In the genomic region with DNA sequence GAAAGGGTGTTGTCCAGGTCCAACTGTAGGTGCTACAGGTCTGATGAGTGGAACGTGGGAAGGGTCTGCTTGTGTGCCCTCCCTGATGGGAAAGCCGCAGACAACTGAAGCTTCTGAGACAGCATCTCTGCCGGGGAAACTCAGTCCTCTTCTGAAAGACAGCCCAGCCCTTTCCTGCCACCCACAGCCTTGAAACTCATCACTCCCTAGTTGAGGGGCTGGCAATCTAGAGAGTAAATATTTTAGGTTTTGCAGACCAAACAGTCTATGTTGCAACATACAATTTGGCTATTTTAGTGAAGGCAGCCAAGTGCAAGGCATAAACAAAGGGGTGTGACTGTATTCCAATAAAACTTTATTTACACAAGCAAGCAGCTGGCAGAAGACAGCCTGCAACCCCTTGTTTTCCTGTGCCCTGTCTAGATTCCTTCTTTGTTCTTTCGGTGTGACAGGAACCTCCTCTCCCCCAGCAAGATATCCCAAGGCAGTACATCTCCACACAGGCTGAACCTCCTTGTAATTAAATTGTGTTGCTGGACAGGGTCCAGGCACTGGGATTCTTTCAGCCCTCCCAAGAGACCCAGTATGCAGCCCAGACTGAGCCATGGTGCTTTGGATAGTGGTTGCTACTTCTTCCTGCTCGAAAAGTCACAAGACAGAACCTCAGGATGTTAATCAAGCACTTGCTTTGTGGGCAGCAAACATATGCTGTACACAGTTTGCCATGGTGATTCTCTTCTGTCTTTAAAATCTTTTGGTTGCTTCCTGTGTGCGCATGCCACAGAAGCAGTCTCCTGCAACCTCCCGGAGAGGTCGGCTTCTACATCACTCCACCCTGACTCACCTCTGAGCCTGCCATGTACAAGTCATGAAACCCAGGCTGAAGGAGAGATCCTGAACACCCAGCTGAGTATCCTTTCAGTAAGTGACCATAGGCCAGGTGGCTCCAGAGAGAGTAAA, we compare ENCODE assay signal across 16 mouse cellular contexts.
DNase-seq lines count a peak whose midpoint lies in the region; ATAC-seq and TF ChIP-seq lines count a peak whose summit lies in the region.
"Had no signal": no experiment of that assay in that cellular context is flagged by ENCODE, and none has a peak within 500 bp of the region (broad histone marks: within the 10 kb centered on the region; RNA-seq: fewer than 3 reads in every experiment).

No protein-coding gene starts in this region.

- H3K36me3 ChIP-seq in kidney, adult 2 months (ENCODE audit: control insufficient read depth, insufficient read depth, low read length) = no peaks in the 10 kb centered on the region
- H3K36me3 ChIP-seq in kidney, embryonic 15.5 days = no peaks in the 10 kb centered on the region
- H3K36me3 ChIP-seq: G1E; neural tube, embryonic 12.5 days had no signal

- in situ Hi-C loops in Patski (cut with MboI; ENCODE audit: low pct_unique_long_range_greater_than_20kb) = no loop called here

- POLR2A ChIA-PET in Patski (lab: Charles Lee) = no interaction called here

- 0 out of 2 replicates have a peak, but pooled peaks have one; percentile 26 for ATAC-seq in frontal cortex, adult (ENCODE audit: low TSS enrichment)
- ATAC-seq in kidney, embryonic 15.5 days (replicated peaks; ENCODE audit: low FRiP score) = no peak
- peak; percentile 72 for ATAC-seq in Patski
- ATAC-seq in monocyte, adult 5-6 weeks (replicated peaks; ENCODE audit: insufficient number of reproducible peaks, low FRiP score, low TSS enrichment, poor library complexity, severe bottlenecking) = no peak
- ATAC-seq in activated CD4-positive, CD25-positive, alpha-beta regulatory T cell, adult 4 months = no peak

- H3K4me2 ChIP-seq in kidney, embryonic 15.5 days = no peak overlapping the region
- H3K4me2 ChIP-seq: liver, embryonic 11.5 days; neural tube, embryonic 12.5 days had no signal

- H3K4me3 ChIP-seq in kidney, adult 2 months (ENCODE audit: insufficient read depth, low read depth, low read length) = no peak overlapping the region
- H3K4me3 ChIP-seq in kidney, embryonic 15.5 days (replicated peaks) = no peak overlapping the region
- H3K4me3 ChIP-seq: erythroblast, embryonic 14.5 days; neural tube, embryonic 12.5 days had no signal

- H3K27me3 ChIP-seq in kidney, adult 2 months (replicated peaks; ENCODE audit: control insufficient read depth, insufficient read depth, low read length) = no peaks in the 10 kb centered on the region
- H3K27me3 ChIP-seq in kidney, embryonic 15.5 days = no peaks in the 10 kb centered on the region
- H3K27me3 ChIP-seq in Patski = peaks cover 9% of the 10 kb centered on the region
- H3K27me3 ChIP-seq: megakaryocyte, embryonic 14.5 days; neural tube, embryonic 12.5 days had no signal

- DNase-seq in frontal cortex, postnatal 36 days (ENCODE audit: low spot score in 2 of 2) = no peak
- peak; percentile 35 for DNase-seq in kidney, adult 2 months
- DNase-seq in Patski (ENCODE audit: low read depth, low spot score) = peak; percentile 25
- DNase-seq in kidney, postnatal 14 days = peak; percentile 74
- DNase-seq: B cell, adult 2 months; cerebellum, postnatal 14 days; thymus, postnatal 25 days had no signal

- WGBS in kidney, adult 2 months = 44% methylated on average over 8 of the region's 8 CpGs
- WGBS in kidney, embryonic 15.5 days = 48% methylated on average over 8 of the region's 8 CpGs

- no peak overlapping the region for H3K27ac ChIP-seq in kidney, adult 2 months (ENCODE audit: insufficient read depth, low read depth, low read length)
- no peak overlapping the region for H3K27ac ChIP-seq in kidney, embryonic 15.5 days
- H3K27ac ChIP-seq: neural tube, embryonic 12.5 days had no signal

- no peak for TF ChIP-seq CTCF in kidney, adult 2 months (conservative IDR thresholded peaks at IDR 0.05; ENCODE audit: insufficient read depth, insufficient read length, low read depth, low read length)
- no peak for TF ChIP-seq CTCF in Patski (IDR thresholded peaks at IDR 0.05)

- H3K9ac ChIP-seq in kidney, embryonic 15.5 days = no peak overlapping the region
- H3K9ac ChIP-seq: neural tube, embryonic 12.5 days had no signal

- CTCF ChIA-PET in Patski (lab: Charles Lee) = interaction anchor here (1.5 kb wide), 1 partner anchor 11 kb away, joined by 3 read pairs; no protein-coding TSS in a partner anchor

- no peaks in the 10 kb centered on the region for H3K9me3 ChIP-seq in kidney, embryonic 15.5 days (replicated peaks)
- H3K9me3 ChIP-seq: neural tube, embryonic 12.5 days had no signal

- TF ChIP-seq POLR2A in kidney, adult 2 months (IDR thresholded peaks at IDR 0.05; ENCODE audit: low read depth, low read length) = no peak

- H3K4me1 ChIP-seq in kidney, adult 2 months (ENCODE audit: control insufficient read depth, insufficient read depth, low read length) = no peaks in the 10 kb centered on the region
- peaks cover 12% of the 10 kb centered on the region for H3K4me1 ChIP-seq in kidney, embryonic 15.5 days
- H3K4me1 ChIP-seq: megakaryocyte, embryonic 14.5 days; neural tube, embryonic 12.5 days had no signal

Comparison
In these comparisons a context has a peak if more than half of its experiments do, and no peak if none do; other contexts are left out.
1. ATAC-seq: peak in frontal cortex, adult (single experiment) and Patski (single experiment); none in kidney, embryonic 15.5 days (single experiment), monocyte, adult 5-6 weeks (single experiment) and activated CD4-positive, CD25-positive, alpha-beta regulatory T cell, adult 4 months (single experiment).
2. DNase-seq: peak in kidney, adult 2 months (single experiment), Patski (single experiment) and kidney, postnatal 14 days (single experiment); none in frontal cortex, postnatal 36 days (0 of 2).